Mouse (Mus musculus) midbrain, embryonic 15.5 days (tissue): ENCODE measurements around the gene Hcn2. TPM values are rescaled to one million over a fixed set of nuclear protein-coding genes. Genes with fewer than 3 reads are reported as not detected.

Experiments used
- ATAC-seq: fragments of 200-750 bp; cut with Nextera tagmentation; replicated peaks from 2 replicates; pipeline ENCODE4 v1.8.0; 2017; ENCODE audit warnings: moderate TSS enrichment
- H3K27ac ChIP-seq: fragments of 300-500 bp; sonication (generic); 2 replicates; pipeline ENCODE4 v1.5.1; 2015; ENCODE audit warnings: mild to moderate bottlenecking, inconsistent platforms
- H3K27me3 ChIP-seq: fragments of 300-500 bp; sonication (generic); replicated peaks from 2 replicates; pipeline ENCODE4 v1.6.1; 2015; ENCODE audit warnings: inconsistent platforms
- H3K36me3 ChIP-seq: fragments of 300-500 bp; sonication (generic); replicated peaks from 2 replicates; pipeline ENCODE4 v1.6.1; 2015; ENCODE audit warnings: inconsistent platforms
- H3K4me1 ChIP-seq: fragments of 300-500 bp; sonication (generic); 2 replicates; pipeline ENCODE4 v1.6.1; 2015; ENCODE audit warnings: inconsistent platforms
- H3K4me2 ChIP-seq: fragments of 300-500 bp; sonication (generic); 2 replicates; pipeline ENCODE4 v1.6.1; 2015; ENCODE audit warnings: inconsistent platforms, mild to moderate bottlenecking, moderate library complexity
- H3K4me3 ChIP-seq: fragments of 300-500 bp; sonication (generic); 2 replicates; pipeline ENCODE4 v1.5.1; 2015; ENCODE audit warnings: mild to moderate bottlenecking, inconsistent platforms
- H3K9ac ChIP-seq: fragments of 300-500 bp; sonication (generic); 2 replicates; pipeline ENCODE4 v1.6.1; 2015; ENCODE audit warnings: mild to moderate bottlenecking, inconsistent platforms
- H3K9me3 ChIP-seq: fragments of 300-500 bp; sonication (generic); 2 replicates; pipeline ENCODE4 v1.6.1; 2016; ENCODE audit warnings: inconsistent platforms
- WGBS: fragments of 180-500 bp; shearing (Covaris S2); methylation state at CpG from one replicate; pipeline ENCODE4 v1.1.7; 2015; ENCODE audit warnings: mixed read lengths; 5-methylcytosine and 5-hydroxymethylcytosine counted together
- polyA plus RNA-seq: library from polyadenylated mRNA; unstranded; fragments of >200 nt; fragmentation: Nextera tagmentation; extraction: Ambion mirVana; gene quantifications from 2 replicates; pipeline ENCODE4 v1.2.1, GENCODE M21; 2015

Gene Hcn2
- polyA plus RNA-seq = 1.3 and 1.7 TPM in 2 replicates

DNA sequence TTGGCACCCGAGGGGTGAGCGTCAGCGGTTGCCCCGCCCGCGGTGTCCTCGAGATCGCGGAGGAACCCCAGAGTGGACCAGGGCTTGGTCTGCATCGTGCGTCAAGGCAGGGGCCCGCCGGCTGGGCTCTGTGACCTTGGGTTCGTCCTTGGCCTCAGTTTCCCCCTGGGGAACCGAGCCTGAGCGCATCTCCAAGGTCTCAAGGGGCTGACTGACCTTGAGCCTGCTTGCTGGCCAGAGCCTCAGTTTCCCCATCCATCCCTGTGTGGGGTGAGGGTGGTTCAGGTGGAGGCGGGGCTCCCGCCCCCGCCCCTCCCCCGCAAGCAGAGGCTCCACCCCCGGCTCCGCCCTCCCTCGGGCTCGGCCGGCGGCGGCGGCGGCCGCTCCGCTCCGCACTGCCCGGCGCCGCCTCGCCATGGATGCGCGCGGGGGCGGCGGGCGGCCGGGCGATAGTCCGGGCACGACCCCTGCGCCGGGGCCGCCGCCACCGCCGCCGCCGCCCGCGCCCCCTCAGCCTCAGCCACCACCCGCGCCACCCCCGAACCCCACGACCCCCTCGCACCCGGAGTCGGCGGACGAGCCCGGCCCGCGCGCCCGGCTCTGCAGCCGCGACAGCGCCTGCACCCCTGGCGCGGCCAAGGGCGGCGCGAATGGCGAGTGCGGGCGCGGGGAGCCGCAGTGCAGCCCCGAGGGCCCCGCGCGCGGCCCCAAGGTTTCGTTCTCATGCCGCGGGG, at the start of gene Hcn2:
Hcn2 (plus strand) TSS at position 381 of the 734 bp plus-strand sequence.
- 2% methylated on average over 57 of the region's 91 CpGs for WGBS
- peak within 1 kb of the TSS; percentile 69 for H3K27ac ChIP-seq

DNA sequence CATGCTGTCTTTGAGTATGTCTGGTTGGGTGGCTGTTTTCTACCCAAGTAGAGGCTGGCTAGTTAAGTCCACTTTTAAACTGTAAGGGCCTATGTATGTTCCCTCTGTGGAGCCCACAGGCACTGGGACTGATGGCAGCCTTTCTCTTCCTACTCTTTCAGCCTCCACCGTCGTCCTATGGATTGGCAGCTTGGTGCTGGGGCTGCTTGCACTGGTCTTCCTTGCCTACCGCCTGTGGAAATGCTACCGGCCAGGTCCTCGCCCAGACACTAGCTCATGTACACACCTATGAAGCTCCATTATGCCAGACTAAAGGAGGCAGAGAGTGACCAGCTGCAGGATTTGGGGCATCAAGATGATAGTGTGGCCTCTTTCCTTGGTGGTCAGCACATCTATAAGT, 48.4 kb upstream of the Hcn2 start:
- Histone ChIP-seq H3K36me3 (no peaks in the 10 kb centered on the region; the same call in 1 of the 2 replicates), H3K4me2 (peak overlapping the region; percentile 85), H3K4me3 (peak overlapping the region; percentile 90), H3K9me3 (no peaks in the 10 kb centered on the region), H3K4me1 (peaks cover 32% of the 10 kb centered on the region), H3K27me3 (no peaks in the 10 kb centered on the region), H3K9ac (peak overlapping the region; percentile 90), H3K27ac (peak overlapping the region; percentile 99)
- ATAC-seq = no peak
- WGBS = 83% methylated on average over 5 of the region's 5 CpGs

More for the DNA sequence above, at the start of gene Hcn2:
- peak within 1 kb of the TSS; percentile 74 for H3K4me3 ChIP-seq
- peak within 1 kb of the TSS; percentile 73 for H3K9ac ChIP-seq
- H3K36me3 ChIP-seq = peaks cover 7% of the 10 kb centered on the region; the same call in 1 of the 2 replicates
- H3K9me3 ChIP-seq = no peaks in the 10 kb centered on the region
- ATAC-seq = peak; percentile 53
- H3K4me1 ChIP-seq = peaks cover 24% of the 10 kb centered on the region
- H3K27me3 ChIP-seq = peaks cover 41% of the 10 kb centered on the region
- H3K4me2 ChIP-seq = peak within 1 kb of the TSS; percentile 84

DNA sequence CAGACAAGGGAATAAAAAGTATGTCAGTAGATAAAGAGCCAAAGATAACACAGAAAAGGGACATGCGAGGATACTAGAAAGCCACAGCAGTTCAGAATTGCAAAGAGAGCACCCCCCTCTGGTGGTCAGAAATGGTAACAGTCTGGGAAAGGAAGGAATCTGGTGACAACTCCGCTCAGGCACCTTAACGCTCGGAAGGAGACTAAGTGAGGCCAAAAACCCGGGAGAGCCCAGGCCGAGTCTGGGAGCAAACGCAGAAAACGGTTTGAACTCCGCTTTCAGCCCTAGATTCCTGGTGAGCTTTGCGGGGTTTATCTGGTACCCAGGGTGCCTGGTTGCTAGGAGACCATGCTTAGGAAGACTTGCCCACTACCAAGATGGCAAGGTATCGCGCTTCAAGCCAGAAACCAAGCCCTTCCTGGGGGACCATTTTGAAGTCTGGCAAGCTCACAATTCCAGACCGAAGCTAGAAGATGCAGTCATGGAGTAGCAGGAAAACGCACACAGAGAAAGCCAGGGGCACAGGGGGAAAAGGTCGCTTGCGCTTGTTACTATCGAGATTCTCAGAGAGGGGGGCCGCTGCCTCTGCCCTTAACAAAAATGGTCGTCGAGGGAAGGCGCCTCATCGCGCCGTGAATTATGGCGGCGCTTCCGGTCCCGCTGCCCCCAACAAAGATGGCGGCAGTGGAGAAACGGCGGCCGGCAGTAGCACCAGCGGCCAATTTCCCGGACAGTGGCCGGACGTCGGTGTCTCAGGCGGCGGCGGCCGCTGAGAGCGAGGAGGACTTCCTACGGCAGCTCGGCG, 47.5 kb upstream of the Hcn2 start, which contains the start of gene Tpgs1:
Tpgs1 (plus strand) TSS at position 599 of the 805 bp plus-strand sequence.
- no peaks in the 10 kb centered on the region; the same call in 1 of the 2 replicates for H3K36me3 ChIP-seq
- H3K27me3 ChIP-seq = no peaks in the 10 kb centered on the region
- peak within 1 kb of the TSS; percentile 90 for H3K9ac ChIP-seq
- H3K4me3 ChIP-seq = peak within 1 kb of the TSS; percentile 90
- under 1% methylated on average over 45 of the region's 45 CpGs for WGBS
- H3K9me3 ChIP-seq = no peaks in the 10 kb centered on the region
- H3K4me2 ChIP-seq = peak within 1 kb of the TSS; percentile 85
- ATAC-seq = peak; percentile 89
- H3K4me1 ChIP-seq = peaks cover 32% of the 10 kb centered on the region
- peak within 1 kb of the TSS; percentile 99 for H3K27ac ChIP-seq

DNA sequence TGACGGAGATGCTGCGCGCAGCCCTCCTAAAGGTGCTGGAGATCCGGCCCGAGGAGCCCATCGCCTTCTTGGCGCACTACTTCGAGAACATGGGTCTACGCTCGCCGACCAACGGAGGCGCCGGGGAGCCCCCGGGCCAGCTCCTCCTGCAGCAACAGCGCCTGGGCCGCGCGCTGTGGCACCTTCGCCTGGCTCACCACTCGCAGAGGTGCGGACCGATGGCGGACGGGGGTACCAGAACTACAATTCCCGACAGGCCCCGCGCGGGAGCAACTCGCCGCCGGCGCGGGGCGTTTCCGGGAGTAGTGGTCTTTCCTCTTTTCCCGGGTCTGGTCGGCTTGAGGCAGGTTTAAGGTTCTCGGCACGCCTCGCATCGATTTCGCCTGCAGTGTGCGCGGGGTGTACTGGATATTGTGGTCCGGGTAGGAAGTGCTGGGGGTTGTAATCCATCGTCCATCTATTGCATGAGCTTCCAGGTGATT, 46.8 kb upstream of the Hcn2 start:
- no peaks in the 10 kb centered on the region for H3K9me3 ChIP-seq
- peak overlapping the region; percentile 90 for H3K4me3 ChIP-seq
- peak overlapping the region; percentile 85 for H3K4me2 ChIP-seq
- H3K36me3 ChIP-seq = no peaks in the 10 kb centered on the region; the same call in 1 of the 2 replicates
- peak overlapping the region; percentile 90 for H3K9ac ChIP-seq
- peak; percentile 78 for ATAC-seq
- WGBS = under 1% methylated on average over 47 of the region's 47 CpGs
- peak overlapping the region; percentile 99 for H3K27ac ChIP-seq
- peaks cover 32% of the 10 kb centered on the region for H3K4me1 ChIP-seq
- no peaks in the 10 kb centered on the region for H3K27me3 ChIP-seq

DNA sequence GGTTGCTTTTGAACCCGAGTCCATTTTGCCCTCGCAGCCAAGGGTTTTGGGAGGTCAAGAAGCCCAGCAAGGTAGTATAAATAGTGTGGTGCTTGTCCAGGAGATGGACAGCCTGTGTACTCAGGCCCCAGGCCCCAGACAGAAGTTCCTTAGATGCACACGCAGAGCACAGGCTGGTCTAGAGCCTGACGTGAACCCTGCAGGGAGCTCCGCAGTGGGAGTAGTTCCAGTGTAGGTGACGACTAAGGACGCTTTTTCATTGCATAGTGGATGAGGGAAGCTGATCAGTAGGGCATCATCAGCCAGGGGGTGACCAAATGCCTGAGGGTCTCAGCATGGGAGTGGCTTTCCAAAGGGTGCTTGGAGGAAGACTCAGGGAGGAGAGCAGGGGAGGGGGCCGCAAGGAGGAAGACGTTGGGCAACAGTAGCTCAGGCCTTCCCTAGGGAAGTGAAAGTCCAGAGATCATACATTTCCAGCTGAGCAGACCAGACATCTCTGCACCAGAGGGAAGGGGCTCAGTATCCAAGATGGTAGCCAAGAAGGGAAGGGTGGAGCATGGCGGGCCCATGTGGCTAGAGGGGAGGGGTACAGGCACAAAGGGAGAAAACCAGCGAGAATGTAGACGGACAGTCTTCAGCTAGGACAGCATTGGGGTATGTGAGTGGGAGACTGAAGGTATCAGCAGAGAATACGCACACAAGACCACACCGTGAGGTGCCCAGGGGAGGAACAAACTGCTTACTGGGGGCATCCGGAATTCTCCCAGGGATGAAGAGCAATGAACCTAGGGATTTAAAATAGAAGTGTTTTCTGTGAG, 46.2 kb upstream of the Hcn2 start:
- H3K4me2 ChIP-seq = peak overlapping the region; percentile 85
- H3K9ac ChIP-seq = peak overlapping the region; percentile 90
- H3K27ac ChIP-seq = peak overlapping the region; percentile 99
- peak overlapping the region; percentile 90 for H3K4me3 ChIP-seq
- 32% methylated on average over 15 of the region's 15 CpGs for WGBS
- no peaks in the 10 kb centered on the region for H3K9me3 ChIP-seq
- H3K27me3 ChIP-seq = no peaks in the 10 kb centered on the region
- peaks cover under 1% of the 10 kb centered on the region; the same call in 1 of the 2 replicates for H3K36me3 ChIP-seq
- peaks cover 32% of the 10 kb centered on the region for H3K4me1 ChIP-seq
- peak; percentile 34 for ATAC-seq

DNA sequence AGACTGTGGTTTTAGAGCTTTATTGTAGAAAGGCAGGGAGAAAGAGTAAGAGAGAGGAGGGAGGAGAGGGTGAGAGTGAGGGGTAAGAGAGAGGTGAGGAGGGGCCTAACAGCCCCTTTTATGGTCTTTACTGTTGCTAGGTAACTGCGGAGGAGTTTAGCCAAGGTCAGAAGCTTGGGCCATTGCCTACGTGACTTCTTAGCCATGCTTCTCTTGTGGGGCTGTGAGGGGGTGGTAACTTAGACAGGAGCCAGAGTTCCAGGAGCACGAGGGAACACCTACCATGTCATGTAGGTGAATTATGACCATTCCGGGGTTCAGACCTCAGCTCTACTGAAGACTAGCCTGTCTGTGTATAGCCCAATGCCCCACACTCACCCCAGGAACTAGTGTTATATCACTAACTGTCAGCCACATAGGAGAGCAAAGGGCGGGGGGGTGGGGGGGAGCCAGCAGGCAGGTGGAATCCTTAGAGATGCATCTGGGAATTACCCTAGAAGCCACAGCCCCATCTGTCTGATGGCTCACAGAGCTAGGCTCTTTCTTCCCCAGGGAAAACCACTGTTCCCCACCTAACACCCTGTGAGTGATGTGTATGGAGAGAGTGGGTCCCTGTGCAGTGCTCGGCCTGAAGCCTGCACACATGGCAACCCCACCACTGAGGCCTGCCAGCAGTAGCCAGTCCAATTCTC, 44.9 kb upstream of the Hcn2 start:
- H3K27ac ChIP-seq = no peak overlapping the region
- H3K4me2 ChIP-seq = no peak overlapping the region
- peaks cover 7% of the 10 kb centered on the region; the same call in 1 of the 2 replicates for H3K36me3 ChIP-seq
- ATAC-seq = no peak
- H3K9me3 ChIP-seq = no peaks in the 10 kb centered on the region
- H3K4me3 ChIP-seq = no peak overlapping the region
- no peak overlapping the region for H3K9ac ChIP-seq
- H3K27me3 ChIP-seq = no peaks in the 10 kb centered on the region
- 69% methylated on average over 6 of the region's 6 CpGs for WGBS
- H3K4me1 ChIP-seq = peaks cover 32% of the 10 kb centered on the region

DNA sequence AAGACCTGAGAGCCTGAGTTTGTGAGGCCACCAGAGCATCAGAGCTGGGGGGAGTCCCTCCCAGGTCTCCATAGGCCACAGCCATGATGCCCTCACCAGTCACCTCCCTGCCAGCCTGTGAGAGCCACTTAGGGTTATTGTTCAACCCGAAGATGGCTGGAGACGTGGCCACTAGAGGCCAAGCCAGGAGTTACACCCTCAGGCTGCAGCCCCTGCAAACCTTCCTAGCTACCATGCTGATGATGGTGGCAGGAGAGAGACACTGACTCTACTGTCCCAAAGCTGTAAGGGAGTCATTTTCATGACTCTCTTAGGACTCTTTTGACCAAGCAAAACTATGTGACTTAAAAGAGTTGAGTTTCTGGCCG, 44.4 kb upstream of the Hcn2 start:
- 62% methylated on average over 3 of the region's 3 CpGs for WGBS
- Histone ChIP-seq H3K4me1 (peaks cover 32% of the 10 kb centered on the region), H3K36me3 (peaks cover 7% of the 10 kb centered on the region; the same call in 1 of the 2 replicates), H3K9me3 (no peaks in the 10 kb centered on the region), H3K9ac (no peak overlapping the region), H3K27ac (no peak overlapping the region), H3K4me3 (no peak overlapping the region), H3K4me2 (no peak overlapping the region), H3K27me3 (no peaks in the 10 kb centered on the region)
- ATAC-seq = no peak

DNA sequence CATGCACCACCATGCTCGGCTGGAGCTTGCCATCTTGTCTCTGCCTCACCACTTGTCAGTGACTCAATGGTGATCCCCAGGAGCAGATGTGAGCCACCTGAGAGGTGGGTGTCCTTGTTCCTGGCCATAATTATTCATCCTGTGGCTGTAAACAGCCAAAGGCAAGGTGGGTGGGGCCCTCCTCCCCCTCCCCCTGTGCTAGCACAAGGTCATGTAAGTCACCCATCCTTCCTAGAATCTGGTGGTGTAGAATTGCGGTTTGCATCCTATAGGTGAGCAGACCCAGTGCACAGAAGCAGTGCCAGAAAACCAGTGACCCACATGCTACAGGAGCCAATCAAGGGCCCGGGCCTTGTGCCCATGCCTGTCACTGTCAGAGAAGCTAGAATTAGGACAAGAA, 43.4 kb upstream of the Hcn2 start:
- Histone ChIP-seq H3K4me1 (peaks cover 26% of the 10 kb centered on the region), H3K4me2 (no peak overlapping the region), H3K27me3 (no peaks in the 10 kb centered on the region), H3K9me3 (no peaks in the 10 kb centered on the region), H3K27ac (no peak overlapping the region), H3K4me3 (no peak overlapping the region), H3K9ac (no peak overlapping the region), H3K36me3 (peaks cover 7% of the 10 kb centered on the region; the same call in 1 of the 2 replicates)
- no peak for ATAC-seq
- WGBS = 95% methylated on average over 3 of the region's 3 CpGs

DNA sequence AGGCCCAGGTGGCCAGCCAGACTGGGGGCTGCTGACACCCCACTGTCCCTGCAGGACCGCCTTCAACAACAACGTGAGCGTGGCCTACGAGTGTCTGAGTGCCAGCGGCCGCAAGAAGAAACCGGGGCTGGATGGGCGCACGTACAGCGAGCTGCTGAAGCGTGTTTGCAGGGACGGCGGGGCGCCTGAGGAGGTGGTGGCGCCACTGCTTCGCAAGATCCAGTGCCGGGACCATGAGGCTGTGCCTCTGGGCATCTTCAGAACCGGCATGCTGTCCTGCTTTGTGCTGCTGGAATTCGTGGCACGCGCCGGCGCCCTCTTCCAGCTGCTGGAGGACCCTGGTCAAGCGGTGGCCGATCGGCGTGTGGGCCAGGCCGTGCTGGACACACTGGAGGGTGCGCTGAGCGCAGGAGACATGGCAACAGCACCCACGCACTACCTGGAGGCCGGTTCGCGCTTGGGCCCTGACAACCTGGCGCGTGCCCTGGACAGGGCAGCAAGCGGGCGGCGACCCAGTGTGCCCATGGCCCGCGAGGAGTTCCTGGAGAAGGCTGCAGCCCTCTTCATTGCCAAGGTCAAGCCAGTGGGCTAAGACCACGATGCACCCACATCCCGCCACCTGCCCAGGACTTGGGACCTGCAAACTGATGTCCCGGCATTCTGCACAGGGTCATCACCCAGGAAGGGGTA, 40.9 kb upstream of the Hcn2 start:
- Histone ChIP-seq H3K9me3 (no peaks in the 10 kb centered on the region), H3K4me3 (no peak overlapping the region), H3K27me3 (no peaks in the 10 kb centered on the region), H3K27ac (no peak overlapping the region), H3K36me3 (peaks cover 7% of the 10 kb centered on the region; the same call in 1 of the 2 replicates), H3K9ac (no peak overlapping the region), H3K4me1 (peaks cover 15% of the 10 kb centered on the region), H3K4me2 (no peak overlapping the region)
- ATAC-seq = no peak
- WGBS = 61% methylated on average over 44 of the region's 44 CpGs

DNA sequence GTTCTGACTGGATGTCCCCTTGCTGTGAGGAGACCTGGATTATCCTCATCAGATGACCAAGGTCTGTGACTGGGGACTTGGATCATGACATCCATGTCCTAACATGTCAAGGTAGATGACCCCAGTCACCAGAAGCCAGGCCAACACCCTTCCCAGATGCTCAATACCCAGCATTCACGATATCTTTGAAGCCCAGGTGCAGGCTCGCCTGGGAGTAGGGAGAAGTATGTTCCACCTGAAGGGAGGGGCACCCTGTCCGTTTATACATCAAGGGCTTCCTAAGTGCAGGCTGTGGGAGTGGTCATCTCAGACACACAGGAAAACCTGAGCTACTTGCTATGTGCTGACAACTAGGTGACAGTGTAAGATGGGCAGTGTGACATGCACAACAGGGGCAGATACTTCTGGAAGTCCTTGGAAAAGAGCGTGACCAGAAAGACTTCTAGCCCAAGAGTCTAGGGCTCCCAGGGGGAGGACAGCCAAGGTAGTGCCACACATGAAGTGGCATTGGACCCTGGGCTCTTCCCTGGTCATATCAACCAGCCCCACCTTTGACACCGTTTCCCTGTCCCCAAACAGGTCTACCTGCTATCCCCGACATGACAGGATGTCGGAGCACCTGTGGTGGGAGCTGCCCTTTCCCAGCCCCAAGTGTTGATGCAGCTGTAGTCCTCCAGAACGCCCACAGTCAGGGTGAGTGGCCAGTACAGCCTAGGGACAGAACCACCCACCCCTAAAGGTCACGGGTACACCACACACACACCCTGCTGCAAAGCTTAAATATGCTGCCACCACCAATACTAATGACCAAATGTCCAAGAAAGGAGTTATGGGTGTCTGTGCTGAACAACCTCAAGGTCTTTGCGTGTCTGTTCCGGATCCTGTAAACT, 35.6 kb upstream of the Hcn2 start:
- Histone ChIP-seq H3K36me3 (peaks cover 7% of the 10 kb centered on the region; the same call in 1 of the 2 replicates), H3K4me3 (peak overlapping the region; percentile 69), H3K4me1 (peaks cover 26% of the 10 kb centered on the region), H3K9ac (peak overlapping the region; percentile 52), H3K27ac (peak overlapping the region; percentile 91), H3K9me3 (no peaks in the 10 kb centered on the region), H3K4me2 (peak overlapping the region; percentile 67), H3K27me3 (no peaks in the 10 kb centered on the region)
- ATAC-seq = peak; percentile 40
- 41% methylated on average over 11 of the region's 11 CpGs for whole genome bisulfite sequencing
